Mouse (Mus musculus): Measurements from ENCODE around the gene Zranb1.

- no peak for TF ChIP-seq CTCF (IDR thresholded peaks at IDR 0.05; ENCODE audit: borderline replicate concordance, insufficient read depth, low read depth, low read length)
- no peak for TF ChIP-seq POLR2A (IDR thresholded peaks at IDR 0.05; ENCODE audit: borderline replicate concordance, insufficient read depth, low read length)
Observed at GRCm38 (mm10) chr7:132888052-132888451, 42.9 kb upstream of the Zranb1 start.
